12 mouse cellular contexts compared by ENCODE assay signal in the genomic region with DNA sequence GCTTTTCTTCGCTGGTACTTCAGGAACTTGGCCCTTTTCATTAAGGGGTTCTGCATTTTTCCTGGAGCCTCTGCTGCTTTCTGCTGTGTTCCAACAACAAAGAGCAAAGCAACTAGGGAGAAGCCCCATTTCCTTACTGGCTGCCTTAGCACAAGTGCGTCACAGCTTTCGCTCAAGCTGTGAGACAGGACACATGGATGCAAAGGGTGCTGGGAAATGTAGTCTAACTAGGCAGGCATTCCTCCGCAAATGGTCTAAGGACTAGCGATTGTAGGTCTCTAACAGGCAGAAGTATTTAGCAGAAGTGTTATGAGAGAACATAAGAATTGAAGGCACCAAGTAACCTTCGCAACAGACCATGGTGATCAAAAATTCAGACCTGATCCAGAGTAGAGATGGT.
DNase-seq lines count a peak whose midpoint lies in the region; ATAC-seq lines count a peak whose summit lies in the region.
"Had no signal": no experiment of that assay in that cellular context is flagged by ENCODE, and none has a peak within 500 bp of the region (broad histone marks: within the 10 kb centered on the region; RNA-seq: fewer than 3 reads in every experiment).

No protein-coding gene starts in this region.

- H3K9me3 ChIP-seq in heart, embryonic 12.5 days (replicated peaks) = no peaks in the 10 kb centered on the region
- H3K9me3 ChIP-seq in midbrain, embryonic 11.5 days (ENCODE audit: control insufficient read depth, low read length) = no peaks in the 10 kb centered on the region
- no peaks in the 10 kb centered on the region for H3K9me3 ChIP-seq in midbrain, embryonic 10.5 days (replicated peaks)
- H3K9me3 ChIP-seq in hindbrain, embryonic 13.5 days = no peaks in the 10 kb centered on the region
- H3K9me3 ChIP-seq: liver, embryonic 15.5 days had no signal

- no peak overlapping the region for H3K9ac ChIP-seq in heart, embryonic 12.5 days
- no peak overlapping the region for H3K9ac ChIP-seq in midbrain, embryonic 11.5 days (ENCODE audit: low read length)
- H3K9ac ChIP-seq in hindbrain, embryonic 13.5 days = no peak overlapping the region
- H3K9ac ChIP-seq: liver, embryonic 15.5 days had no signal

- no peak for ATAC-seq in heart, embryonic 12.5 days (ENCODE audit: insufficient number of reproducible peaks, low FRiP score)
- ATAC-seq in midbrain, embryonic 11.5 days (ENCODE audit: low FRiP score) = peak; percentile 50; the same call in 1 of the 2 replicates
- ATAC-seq in hindbrain, embryonic 13.5 days (ENCODE audit: low FRiP score) = peak; percentile 75

- H3K27ac ChIP-seq in heart, embryonic 12.5 days (ENCODE audit: poor library complexity, severe bottlenecking) = no peak overlapping the region
- no peak overlapping the region for H3K27ac ChIP-seq in midbrain, embryonic 11.5 days (ENCODE audit: low read depth, low read length)
- H3K27ac ChIP-seq in midbrain, embryonic 10.5 days (replicated peaks) = no peak overlapping the region
- no peak overlapping the region for H3K27ac ChIP-seq in hindbrain, embryonic 13.5 days
- H3K27ac ChIP-seq: liver, embryonic 15.5 days had no signal

- no peaks in the 10 kb centered on the region for H3K36me3 ChIP-seq in heart, embryonic 12.5 days
- H3K36me3 ChIP-seq in midbrain, embryonic 11.5 days (ENCODE audit: control insufficient read depth, insufficient read depth, low read length) = no peaks in the 10 kb centered on the region
- H3K36me3 ChIP-seq in midbrain, embryonic 10.5 days = no peaks in the 10 kb centered on the region
- H3K36me3 ChIP-seq in hindbrain, embryonic 13.5 days = no peaks in the 10 kb centered on the region
- H3K36me3 ChIP-seq: liver, embryonic 15.5 days had no signal

- WGBS in heart, embryonic 12.5 days = 45% methylated on average over 6 of the region's 6 CpGs
- WGBS in midbrain, embryonic 11.5 days = 52% methylated on average over 6 of the region's 6 CpGs
- 61% methylated on average over 6 of the region's 6 CpGs for WGBS in midbrain, embryonic 10.5 days
- WGBS in hindbrain, embryonic 13.5 days = 59% methylated on average over 6 of the region's 6 CpGs

- no peaks in the 10 kb centered on the region for H3K4me1 ChIP-seq in heart, embryonic 12.5 days (replicated peaks)
- H3K4me1 ChIP-seq in midbrain, embryonic 11.5 days (ENCODE audit: control insufficient read depth, insufficient read depth, low read length) = no peaks in the 10 kb centered on the region
- peaks cover 4% of the 10 kb centered on the region; the same call in 1 of the 2 replicates for H3K4me1 ChIP-seq in midbrain, embryonic 10.5 days
- H3K4me1 ChIP-seq in hindbrain, embryonic 13.5 days (replicated peaks) = no peaks in the 10 kb centered on the region
- H3K4me1 ChIP-seq: liver, embryonic 15.5 days had no signal

- no peak for DNase-seq in heart, adult 11 months
- DNase-seq in midbrain, embryonic 11.5 days (ENCODE audit: low spot score, missing footprints) = peak; percentile 84
- DNase-seq in midbrain, embryonic 10.5 days (ENCODE audit: low spot score) = no peak
- DNase-seq in telencephalon, adult 2 months (ENCODE audit: low read depth, low spot score) = peak; percentile 55
- no peak for DNase-seq in cerebellum, adult 11-12 months
- DNase-seq in left cerebral cortex, adult 11 months (ENCODE audit: low spot score) = no peak
- DNase-seq: cerebellum, adult 18-20 months; gastrocnemius, postnatal 14 days; kidney, postnatal 25 days had no signal

- no peak overlapping the region for H3K4me3 ChIP-seq in heart, embryonic 12.5 days
- H3K4me3 ChIP-seq in midbrain, embryonic 11.5 days (ENCODE audit: low read depth, low read length) = no peak overlapping the region
- no peak overlapping the region for H3K4me3 ChIP-seq in midbrain, embryonic 10.5 days
- H3K4me3 ChIP-seq in hindbrain, embryonic 13.5 days = no peak overlapping the region
- H3K4me3 ChIP-seq: liver, embryonic 15.5 days had no signal

- H3K27me3 ChIP-seq in heart, embryonic 12.5 days (replicated peaks) = no peaks in the 10 kb centered on the region
- H3K27me3 ChIP-seq in midbrain, embryonic 11.5 days (ENCODE audit: control insufficient read depth, insufficient read depth, low read length) = no peaks in the 10 kb centered on the region
- H3K27me3 ChIP-seq in midbrain, embryonic 10.5 days (ENCODE audit: low read depth, poor library complexity, severe bottlenecking) = no peaks in the 10 kb centered on the region
- no peaks in the 10 kb centered on the region for H3K27me3 ChIP-seq in hindbrain, embryonic 13.5 days
- H3K27me3 ChIP-seq: liver, embryonic 15.5 days had no signal

- H3K4me2 ChIP-seq in heart, embryonic 12.5 days = 0 out of 2 replicates have a peak overlapping the region, but pooled peaks have one; percentile 21
- H3K4me2 ChIP-seq in midbrain, embryonic 11.5 days = no peak overlapping the region
- H3K4me2 ChIP-seq in hindbrain, embryonic 13.5 days = peak overlapping the region; percentile 13; the same call in 1 of the 2 replicates
- H3K4me2 ChIP-seq: liver, embryonic 15.5 days had no signal

Comparison
In these comparisons a context has a peak if more than half of its experiments do, and no peak if none do; other contexts are left out.
1. DNase-seq: peak in midbrain, embryonic 11.5 days (single experiment) and telencephalon, adult 2 months (single experiment); none in heart, adult 11 months (single experiment), midbrain, embryonic 10.5 days (single experiment), cerebellum, adult 11-12 months (single experiment) and left cerebral cortex, adult 11 months (single experiment).